Mouse (Mus musculus): Measurements from ENCODE around the gene Ttc9c. TPM values are rescaled to one million over a fixed set of nuclear protein-coding genes. Genes with fewer than 3 reads are reported as not detected.
A peak's percentile ranks its signal among the peaks of the same experiment; 100 is the strongest.

Gene Ttc9c
- polyA plus RNA-seq (2016; fragmentation: Nextera tagmentation; extraction: Ambion mirVana), result 71.3 and 71.7 TPM in 2 replicates

DNA sequence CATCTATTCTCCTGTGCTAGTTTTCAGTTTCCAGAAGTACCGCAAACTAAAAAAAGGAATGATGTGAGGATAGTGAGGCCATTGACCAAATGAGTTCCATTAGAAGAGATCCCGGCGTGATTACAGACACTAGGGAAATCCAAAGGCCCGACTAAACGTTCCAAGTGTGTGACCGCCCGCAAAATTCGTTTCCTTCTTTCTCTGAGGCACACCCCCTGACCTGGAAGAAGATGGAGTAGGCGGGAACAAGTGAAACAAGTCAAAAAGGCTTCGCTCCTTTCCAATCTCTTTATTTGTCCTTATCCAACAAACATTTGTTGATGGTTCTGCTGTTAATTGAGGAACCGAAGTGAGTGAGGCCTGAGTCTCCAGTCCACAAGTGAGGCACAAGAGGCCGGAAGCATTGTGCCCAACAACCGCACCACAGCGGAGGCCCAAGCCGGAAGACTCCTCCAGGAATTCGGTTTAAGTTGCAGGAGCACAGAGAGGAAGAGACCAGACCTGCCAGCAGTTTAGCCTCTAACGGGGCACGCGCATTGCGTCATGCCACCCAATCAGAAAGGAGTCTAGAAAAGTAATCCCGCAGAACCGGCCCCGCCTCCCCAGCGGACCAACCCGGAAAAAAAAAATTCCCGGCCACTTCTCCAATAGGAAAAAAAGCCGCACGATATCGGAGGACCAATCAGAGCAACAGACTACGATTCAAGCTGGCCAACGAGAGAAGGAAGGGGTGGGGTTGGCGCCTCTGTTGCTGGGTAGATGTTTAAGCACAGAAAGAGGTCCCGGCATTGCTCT is at the start of gene Ttc9c:
TSS of gene Ttc9c (minus strand) at position 533 of the 795 bp plus-strand sequence.
- Histone ChIP-seq H3K4me3 (peak within 1 kb of the TSS; percentile 76), H3K27me3 (no peaks in the 10 kb centered on the region), H3K4me1 (peaks cover 36% of the 10 kb centered on the region), H3K9ac (peak within 1 kb of the TSS; percentile 99), H3K4me2 (replicated peaks) (peak within 1 kb of the TSS; percentile 86), H3K36me3 (peaks cover 29% of the 10 kb centered on the region), H3K9me3 (no peaks in the 10 kb centered on the region), H3K27ac (peak within 1 kb of the TSS; percentile 100)
- WGBS, result under 1% methylated on average over 33 of the region's 33 CpGs
- ATAC-seq (ENCODE audit: insufficient number of reproducible peaks, insufficient read depth, low FRiP score, low TSS enrichment), result peak; percentile 90

- H3K36me3 ChIP-seq, result no peaks in the 10 kb centered on the region
- H3K4me2 ChIP-seq (replicated peaks), result no peak overlapping the region
- 85% methylated on average over 6 of the region's 6 CpGs for WGBS
- no peak for ATAC-seq (ENCODE audit: insufficient number of reproducible peaks, insufficient read depth, low FRiP score, low TSS enrichment)
- no peak overlapping the region for H3K9ac ChIP-seq
- H3K27me3 ChIP-seq, result no peaks in the 10 kb centered on the region
- no peaks in the 10 kb centered on the region for H3K9me3 ChIP-seq
- no peaks in the 10 kb centered on the region for H3K4me1 ChIP-seq
- H3K4me3 ChIP-seq, result no peak overlapping the region
- H3K27ac ChIP-seq, result no peak overlapping the region
Measured at GRCm38 (mm10) chr19:8864265-8864664, 45.1 kb upstream of the Ttc9c start.

- H3K27ac ChIP-seq, result no peak overlapping the region
- no peak overlapping the region for H3K4me2 ChIP-seq (replicated peaks)
- WGBS, result 11% methylated on average over 1 of the region's 1 CpGs
- ATAC-seq (ENCODE audit: insufficient number of reproducible peaks, insufficient read depth, low FRiP score, low TSS enrichment), result no peak
- no peak overlapping the region for H3K9ac ChIP-seq
- no peak overlapping the region for H3K4me3 ChIP-seq
- H3K36me3 ChIP-seq, result no peaks in the 10 kb centered on the region
- H3K9me3 ChIP-seq, result no peaks in the 10 kb centered on the region
- H3K4me1 ChIP-seq, result no peaks in the 10 kb centered on the region
- no peaks in the 10 kb centered on the region for H3K27me3 ChIP-seq
Measured at GRCm38 (mm10) chr19:8859018-8859417, 39.9 kb upstream of the Ttc9c start.

GRCm38 (mm10) chr19:8857689-8858088 is 38.6 kb upstream of the Ttc9c start:
- WGBS, result 40% methylated on average over 4 of the region's 4 CpGs
- no peak for ATAC-seq (ENCODE audit: insufficient number of reproducible peaks, insufficient read depth, low FRiP score, low TSS enrichment)
- Histone ChIP-seq H3K27me3 (no peaks in the 10 kb centered on the region), H3K9ac (no peak overlapping the region), H3K4me2 (replicated peaks) (no peak overlapping the region), H3K27ac (no peak overlapping the region), H3K4me3 (no peak overlapping the region), H3K4me1 (no peaks in the 10 kb centered on the region), H3K36me3 (no peaks in the 10 kb centered on the region), H3K9me3 (no peaks in the 10 kb centered on the region)

DNA sequence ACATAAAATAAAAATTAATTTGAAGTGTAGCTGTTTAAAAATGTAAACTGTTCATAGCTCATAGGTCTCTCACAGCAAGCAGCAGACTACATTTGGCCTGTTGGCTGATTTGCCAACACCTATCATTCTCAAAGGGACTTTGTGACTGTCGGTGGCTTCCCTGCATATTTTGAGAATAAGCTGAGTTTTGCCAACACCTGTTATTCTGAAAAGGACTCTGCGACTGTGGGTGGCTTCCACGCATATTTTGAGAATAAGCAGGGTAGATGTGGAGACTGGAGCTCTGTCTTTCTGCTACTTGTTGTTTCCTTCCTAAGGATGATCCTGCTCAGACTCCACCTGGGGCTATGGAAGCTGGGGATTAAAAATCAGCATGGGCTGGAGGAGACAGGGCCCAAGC is 34.0 kb upstream of the Ttc9c start:
- Histone ChIP-seq H3K9me3 (no peaks in the 10 kb centered on the region), H3K4me1 (peaks cover 3% of the 10 kb centered on the region; the same call in 1 of the 2 replicates), H3K36me3 (no peaks in the 10 kb centered on the region), H3K9ac (no peak overlapping the region), H3K27me3 (no peaks in the 10 kb centered on the region), H3K4me2 (replicated peaks) (no peak overlapping the region), H3K27ac (no peak overlapping the region), H3K4me3 (no peak overlapping the region)
- 86% methylated on average over 3 of the region's 3 CpGs for WGBS
- no peak for ATAC-seq (ENCODE audit: insufficient number of reproducible peaks, insufficient read depth, low FRiP score, low TSS enrichment)

DNA sequence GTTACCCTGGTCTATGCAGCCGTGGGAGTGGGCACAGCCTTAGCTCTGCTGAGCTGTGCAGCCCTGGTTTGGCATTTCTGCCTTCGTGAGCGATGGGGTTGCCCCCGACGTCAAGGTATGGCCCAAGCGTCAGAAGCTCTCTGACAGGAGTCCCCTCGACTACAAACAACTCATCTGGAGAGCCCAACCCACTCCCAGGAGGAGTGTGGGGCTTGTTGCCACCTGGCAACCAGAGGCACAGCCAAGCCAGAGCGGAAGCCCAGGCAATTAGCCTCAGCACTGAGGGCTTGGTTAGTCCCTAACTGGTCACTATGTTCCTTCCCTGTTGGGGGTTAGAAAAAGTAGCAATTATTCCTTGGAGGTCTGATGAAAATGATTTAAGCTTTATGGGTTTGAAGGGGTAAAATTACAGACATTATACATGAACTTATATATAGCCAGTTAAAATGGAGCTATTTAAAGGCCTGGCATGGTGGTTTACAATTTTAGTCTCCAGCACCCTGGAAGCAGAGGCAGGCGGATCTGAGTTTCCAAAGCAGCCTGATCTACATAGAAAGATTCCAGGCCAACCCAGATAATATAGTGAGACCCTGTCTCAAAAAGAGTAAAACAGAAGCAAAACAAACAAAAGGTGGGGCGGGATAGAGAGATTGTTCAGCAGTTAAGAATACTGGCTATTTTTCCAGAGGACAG is 33.2 kb upstream of the Ttc9c start:
- H3K27me3 ChIP-seq, result no peaks in the 10 kb centered on the region
- no peak for ATAC-seq (ENCODE audit: insufficient number of reproducible peaks, insufficient read depth, low FRiP score, low TSS enrichment)
- no peak overlapping the region for H3K4me2 ChIP-seq (replicated peaks)
- H3K4me3 ChIP-seq, result no peak overlapping the region
- H3K27ac ChIP-seq, result no peak overlapping the region
- H3K9me3 ChIP-seq, result no peaks in the 10 kb centered on the region
- peaks cover 6% of the 10 kb centered on the region; the same call in 1 of the 2 replicates for H3K36me3 ChIP-seq
- 59% methylated on average over 10 of the region's 10 CpGs for whole genome bisulfite sequencing
- H3K4me1 ChIP-seq, result peaks cover 3% of the 10 kb centered on the region; the same call in 1 of the 2 replicates
- no peak overlapping the region for H3K9ac ChIP-seq

DNA sequence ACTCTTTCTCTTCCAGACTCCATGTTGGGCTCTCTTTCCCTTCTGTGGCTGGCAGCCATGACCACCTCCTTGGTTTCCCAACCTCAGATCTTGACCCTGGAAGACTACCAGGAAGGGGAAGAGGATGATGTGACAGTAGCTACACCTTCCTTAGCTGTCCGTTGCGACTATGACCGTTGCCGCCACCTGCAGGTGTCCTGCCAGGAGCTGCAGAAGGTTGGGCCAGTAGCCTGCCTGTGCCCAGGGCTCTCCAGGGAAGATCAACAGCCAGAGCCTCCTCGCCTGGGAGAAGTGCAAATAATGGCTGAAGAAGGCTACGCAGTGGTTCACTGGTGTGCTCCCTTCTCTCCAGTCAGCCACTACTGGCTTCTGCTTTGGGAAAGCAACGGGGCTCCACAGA is 32.5 kb upstream of the Ttc9c start:
- Histone ChIP-seq H3K4me1 (peaks cover 3% of the 10 kb centered on the region; the same call in 1 of the 2 replicates), H3K4me3 (no peak overlapping the region), H3K4me2 (replicated peaks) (no peak overlapping the region), H3K27me3 (no peaks in the 10 kb centered on the region), H3K9me3 (no peaks in the 10 kb centered on the region), H3K9ac (no peak overlapping the region), H3K36me3 (peaks cover 13% of the 10 kb centered on the region), H3K27ac (no peak overlapping the region)
- WGBS, result 60% methylated on average over 7 of the region's 7 CpGs
- no peak for ATAC-seq (ENCODE audit: insufficient number of reproducible peaks, insufficient read depth, low FRiP score, low TSS enrichment)

DNA sequence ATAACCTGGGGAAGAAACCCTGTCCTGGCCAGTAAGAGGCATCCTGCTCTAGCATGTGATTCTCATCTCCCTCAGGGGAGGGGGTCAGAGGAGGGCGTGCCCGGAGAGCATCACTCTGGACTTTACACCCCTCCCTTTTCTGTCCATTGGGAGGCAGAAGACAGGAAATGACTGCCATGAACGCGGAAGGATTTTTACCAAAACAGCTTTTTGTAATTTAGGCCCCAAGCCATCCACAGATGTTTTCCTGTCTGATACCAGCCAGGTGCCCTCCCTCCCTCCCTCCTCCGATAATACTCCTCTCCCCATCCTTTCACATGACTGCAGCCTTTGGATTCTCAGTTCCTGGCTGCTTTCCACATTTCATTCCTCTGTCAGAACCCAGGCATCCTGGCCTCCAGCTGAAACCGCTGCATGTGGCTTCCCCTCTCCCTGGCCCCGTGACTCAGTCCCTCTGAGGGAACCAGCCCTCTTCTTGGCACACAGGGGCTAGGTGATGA is 31.3 kb upstream of the Ttc9c start, which contains the start of gene Lrrn4cl:
TSS of gene Lrrn4cl (plus strand) at position 367 of the 500 bp plus-strand sequence.
- Histone ChIP-seq H3K9ac (no peak within 1 kb of the TSS), H3K4me1 (peaks cover 3% of the 10 kb centered on the region; the same call in 1 of the 2 replicates), H3K27ac (peak within 1 kb of the TSS; percentile 65), H3K9me3 (no peaks in the 10 kb centered on the region), H3K27me3 (no peaks in the 10 kb centered on the region), H3K4me3 (no peak within 1 kb of the TSS), H3K36me3 (peaks cover 20% of the 10 kb centered on the region), H3K4me2 (replicated peaks) (peak within 1 kb of the TSS; percentile 6; the same call in 1 of the 2 replicates)
- WGBS, result 16% methylated on average over 7 of the region's 7 CpGs
- ATAC-seq (ENCODE audit: insufficient number of reproducible peaks, insufficient read depth, low FRiP score, low TSS enrichment), result peak; percentile 70

DNA sequence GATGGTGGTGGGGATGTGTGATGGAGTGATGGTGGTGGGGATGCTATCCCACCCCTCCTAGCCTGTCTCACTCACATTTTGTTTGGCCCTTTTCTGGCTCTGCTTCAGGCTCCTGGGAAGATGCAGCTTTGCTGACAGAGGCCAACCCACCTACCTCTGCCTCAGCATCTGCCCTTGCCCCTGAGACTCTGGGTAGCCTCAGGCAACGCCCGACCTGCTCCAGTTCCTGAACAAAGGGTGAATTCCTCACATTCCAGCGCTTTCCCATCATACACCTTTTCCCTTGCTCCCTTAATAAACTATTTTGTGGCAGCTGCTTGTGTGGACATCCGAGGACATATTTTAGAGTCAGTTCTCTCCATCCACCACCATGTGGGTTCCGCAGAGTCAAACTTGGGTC is 29.2 kb upstream of the Ttc9c start:
- WGBS, result 68% methylated on average over 5 of the region's 5 CpGs

DNA sequence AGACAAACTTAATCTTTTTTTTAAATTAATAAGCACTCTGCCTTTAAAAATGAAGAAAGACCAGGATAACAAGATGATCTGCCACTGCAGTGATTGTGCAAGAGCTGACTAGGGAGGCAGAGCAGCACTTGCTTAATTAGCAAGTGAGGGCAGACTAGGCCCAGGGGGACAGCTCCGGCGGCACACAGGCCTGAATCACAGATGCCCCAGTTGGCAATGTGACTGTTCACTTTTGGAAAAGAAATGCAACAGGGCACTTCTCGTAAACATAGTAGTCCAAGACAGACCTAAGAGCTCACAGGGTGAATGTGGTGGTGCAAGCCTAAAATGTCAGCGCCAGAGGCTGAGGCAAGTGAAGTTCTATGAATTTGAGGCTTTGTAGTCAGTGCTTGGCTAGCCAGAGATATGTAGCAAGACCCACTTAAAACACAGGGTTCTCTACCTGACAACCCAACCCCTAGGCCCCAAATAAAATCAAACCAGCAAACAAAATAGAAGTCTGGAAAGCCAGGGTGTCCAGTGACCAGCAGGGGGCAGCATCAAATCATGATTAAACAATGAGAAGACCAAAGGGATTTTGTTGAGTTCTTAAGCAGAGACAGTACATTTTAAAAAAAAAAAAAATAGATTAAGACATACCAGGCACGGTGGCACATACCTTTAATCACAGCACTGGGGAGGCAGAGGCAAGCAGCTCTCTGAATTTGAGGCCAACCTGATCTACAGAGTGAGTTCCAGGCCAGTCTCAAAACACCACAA is 25.4 kb upstream of the Ttc9c start:
- peaks cover 16% of the 10 kb centered on the region for H3K4me1 ChIP-seq
- no peak overlapping the region for H3K9ac ChIP-seq
- peaks cover 25% of the 10 kb centered on the region for H3K36me3 ChIP-seq
- H3K4me3 ChIP-seq, result no peak overlapping the region
- no peaks in the 10 kb centered on the region for H3K9me3 ChIP-seq
- WGBS, result 61% methylated on average over 5 of the region's 5 CpGs
- ATAC-seq (ENCODE audit: insufficient number of reproducible peaks, insufficient read depth, low FRiP score, low TSS enrichment), result no peak
- H3K27me3 ChIP-seq, result no peaks in the 10 kb centered on the region
- no peak overlapping the region for H3K4me2 ChIP-seq (replicated peaks)
- no peak overlapping the region for H3K27ac ChIP-seq

More for the DNA sequence above, 29.2 kb upstream of the Ttc9c start:
- no peaks in the 10 kb centered on the region for H3K9me3 ChIP-seq
- peaks cover 3% of the 10 kb centered on the region; the same call in 1 of the 2 replicates for H3K4me1 ChIP-seq
- no peak overlapping the region for H3K9ac ChIP-seq
- H3K4me2 ChIP-seq (replicated peaks), result no peak overlapping the region
- peaks cover 20% of the 10 kb centered on the region for H3K36me3 ChIP-seq
- no peak for ATAC-seq (ENCODE audit: insufficient number of reproducible peaks, insufficient read depth, low FRiP score, low TSS enrichment)
- no peaks in the 10 kb centered on the region for H3K27me3 ChIP-seq
- H3K27ac ChIP-seq, result no peak overlapping the region
- no peak overlapping the region for H3K4me3 ChIP-seq

DNA sequence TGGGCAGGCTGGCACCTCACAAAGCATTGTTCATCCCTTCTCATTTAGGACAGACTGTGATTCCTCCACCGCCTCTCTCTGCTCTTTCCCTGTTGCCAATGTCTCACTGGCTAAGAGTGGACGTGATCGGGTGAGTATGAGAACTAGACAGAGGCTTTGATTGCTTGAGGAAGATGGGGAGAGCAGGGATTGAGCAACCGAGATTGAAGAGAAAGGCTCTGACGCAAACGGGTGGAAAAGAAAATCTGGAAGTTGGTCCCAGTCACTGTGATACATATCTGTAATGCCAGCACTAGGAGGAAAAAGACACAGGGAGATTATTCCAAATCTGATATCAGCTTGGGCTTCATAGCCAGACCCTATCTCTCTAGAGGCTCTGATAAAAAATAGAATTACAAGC is 23.8 kb upstream of the Ttc9c start:
- peaks cover 30% of the 10 kb centered on the region for H3K4me1 ChIP-seq
- no peak for ATAC-seq (ENCODE audit: insufficient number of reproducible peaks, insufficient read depth, low FRiP score, low TSS enrichment)
- H3K27me3 ChIP-seq, result no peaks in the 10 kb centered on the region
- H3K27ac ChIP-seq, result no peak overlapping the region
- no peak overlapping the region for H3K9ac ChIP-seq
- no peak overlapping the region for H3K4me2 ChIP-seq (replicated peaks)
- H3K4me3 ChIP-seq, result no peak overlapping the region
- H3K36me3 ChIP-seq, result peaks cover 25% of the 10 kb centered on the region
- 88% methylated on average over 6 of the region's 6 CpGs for WGBS
- no peaks in the 10 kb centered on the region for H3K9me3 ChIP-seq
